Mouse (Mus musculus) embryonic fibroblast, embryonic 13.5 days (primary cell): ENCODE results near the gene Ppargc1a. TPM values are rescaled to one million over a fixed set of nuclear protein-coding genes. Genes with fewer than 3 reads are reported as not detected.

ENCODE experiments used
- H3K27ac ChIP-seq: 2 replicates; pipeline ENCODE4 v1.5.1; 2012; ENCODE audit warnings: low read length, control low read depth, inconsistent platforms; ENCODE audit not compliant: insufficient read depth
- H3K4me1 ChIP-seq: 2 replicates; pipeline ENCODE4 v1.6.1; 2011; ENCODE audit warnings: low read length; ENCODE audit not compliant: control insufficient read depth, insufficient read depth
- H3K4me3 ChIP-seq: 2 replicates; pipeline ENCODE4 v1.5.1; 2011; ENCODE audit warnings: mild to moderate bottlenecking, control low read depth, low read length; ENCODE audit not compliant: insufficient read depth
- CTCF ChIP-seq: IDR thresholded peaks from 2 replicates; pipeline ENCODE4 v1.5.1; 2011; ENCODE audit warnings: mild to moderate bottlenecking, control low read depth, low read length, moderate library complexity, borderline replicate concordance; ENCODE audit not compliant: insufficient read depth
- POLR2A ChIP-seq: IDR thresholded peaks from 2 replicates; pipeline ENCODE4 v1.6.1; 2011; ENCODE audit warnings: low read depth, mild to moderate bottlenecking, control low read depth, low read length, moderate library complexity
- polyA plus RNA-seq: library from polyadenylated mRNA; stranded (reverse); fragments of >200 nt; gene quantifications from 2 replicates; pipeline ENCODE4 v1.2.4, GENCODE M21; 2011; ENCODE audit warnings: low read depth; ENCODE audit not compliant: missing spikeins, insufficient read length

Gene Ppargc1a
- polyA plus RNA-seq: 0.20 and 0.30 TPM in 2 replicates

DNA sequence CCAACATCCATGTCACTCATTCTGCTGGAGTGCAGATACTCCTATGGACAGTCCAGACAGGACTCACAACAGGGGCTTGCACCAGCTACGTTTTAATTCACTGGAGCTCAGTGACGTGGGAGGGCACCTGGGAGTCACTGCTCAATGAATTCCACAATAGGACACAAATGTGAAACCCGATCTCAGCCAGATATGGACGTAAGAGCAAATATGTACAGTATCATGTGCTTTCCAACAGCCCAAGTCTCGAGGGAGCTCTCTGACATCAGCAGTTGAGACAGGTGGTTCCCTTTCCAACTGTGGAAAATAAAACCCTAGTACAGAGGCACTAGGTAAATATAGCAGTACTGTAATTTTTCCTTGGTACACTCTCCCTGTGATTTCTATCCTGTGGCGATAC, at the start of gene Ppargc1a:
Ppargc1a (minus strand) TSS at position 68 of the 400 bp plus-strand sequence.
- Histone ChIP-seq H3K27ac (no peak within 1 kb of the TSS), H3K4me3 (no peak within 1 kb of the TSS), H3K4me1 (peaks cover 3% of the 10 kb centered on the region; the same call in 1 of the 2 replicates)
- no peak for TF ChIP-seq POLR2A
- TF ChIP-seq CTCF: no peak

GRCm38 (mm10) chr5:51616877-51617276, 49.4 kb upstream of the Ppargc1a start:
- Histone ChIP-seq H3K4me1 (no peaks in the 10 kb centered on the region), H3K27ac (no peak overlapping the region), H3K4me3 (no peak overlapping the region)
- no peak for TF ChIP-seq POLR2A
- TF ChIP-seq CTCF: no peak

- no peak overlapping the region for H3K4me3 ChIP-seq
- H3K4me1 ChIP-seq: no peaks in the 10 kb centered on the region
- TF ChIP-seq POLR2A: no peak
- no peak for TF ChIP-seq CTCF
These were observed 44.5 kb upstream of the Ppargc1a start for GRCm38 (mm10) chr5:51612049-51612448.

DNA sequence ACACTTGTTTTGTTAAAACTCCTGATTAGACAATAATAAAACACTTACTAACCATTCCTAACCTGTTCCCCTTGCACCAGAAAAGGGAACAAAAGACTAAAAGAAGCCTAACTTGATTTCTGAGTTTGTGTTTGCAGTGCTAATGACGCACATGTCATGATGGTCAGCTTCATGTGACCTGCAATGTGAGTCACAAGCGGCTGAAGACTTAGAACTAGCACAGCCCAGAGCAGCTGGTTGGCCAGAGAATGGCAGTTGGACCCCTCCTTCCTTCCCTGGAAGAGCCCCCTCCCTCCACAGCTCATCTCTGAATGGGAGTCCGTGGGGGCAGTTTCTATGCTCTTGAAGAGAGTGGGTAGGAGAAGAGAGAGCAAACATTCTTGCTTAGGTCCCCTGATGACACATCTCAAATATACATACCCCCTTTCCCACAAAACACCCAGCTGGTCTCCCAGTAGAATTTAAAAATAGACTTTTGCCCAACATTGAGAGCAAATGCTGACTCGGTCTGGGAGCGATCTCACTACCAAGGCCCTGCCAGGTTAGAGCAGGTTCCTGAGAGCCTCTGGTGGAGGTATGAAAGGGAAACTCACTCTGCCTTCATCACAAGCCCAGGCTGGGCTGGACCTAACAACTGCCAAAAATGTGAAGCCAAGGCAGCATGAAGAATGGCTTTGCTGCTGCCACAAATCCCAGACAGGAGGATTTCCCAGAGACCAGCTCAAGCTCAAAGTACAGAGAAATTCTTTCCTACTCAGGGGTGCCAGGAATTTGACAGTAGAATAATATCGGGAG, 40.4 kb upstream of the Ppargc1a start:
- Histone ChIP-seq H3K4me3 (no peak overlapping the region), H3K27ac (no peak overlapping the region), H3K4me1 (no peaks in the 10 kb centered on the region)
- TF ChIP-seq POLR2A: no peak
- TF ChIP-seq CTCF: no peak

More at GRCm38 (mm10) chr5:51612049-51612448, 44.5 kb upstream of the Ppargc1a start:
- H3K27ac ChIP-seq: no peak overlapping the region

DNA sequence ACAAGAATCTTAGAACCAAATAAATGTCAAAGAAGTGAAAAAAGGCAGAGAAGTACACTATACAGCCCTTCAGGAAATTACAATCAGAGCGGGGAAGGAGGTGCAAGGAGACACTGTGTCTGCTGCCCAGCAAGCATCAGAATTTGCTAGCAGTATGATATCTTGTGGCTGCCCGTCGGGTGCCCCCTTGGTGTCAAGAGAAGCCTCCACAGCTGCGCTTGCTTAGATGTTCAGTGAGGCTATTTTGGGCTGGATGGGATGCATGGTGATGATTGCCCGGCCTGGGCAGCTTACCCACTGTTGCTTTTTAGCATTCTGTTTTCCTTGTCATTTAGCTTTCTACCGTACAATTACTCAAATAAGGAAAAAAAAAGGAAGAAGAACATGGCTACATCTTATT, 32.0 kb upstream of the Ppargc1a start:
- Histone ChIP-seq H3K4me3 (no peak overlapping the region), H3K4me1 (no peaks in the 10 kb centered on the region), H3K27ac (no peak overlapping the region)
- TF ChIP-seq POLR2A (no peak), CTCF (no peak)

DNA sequence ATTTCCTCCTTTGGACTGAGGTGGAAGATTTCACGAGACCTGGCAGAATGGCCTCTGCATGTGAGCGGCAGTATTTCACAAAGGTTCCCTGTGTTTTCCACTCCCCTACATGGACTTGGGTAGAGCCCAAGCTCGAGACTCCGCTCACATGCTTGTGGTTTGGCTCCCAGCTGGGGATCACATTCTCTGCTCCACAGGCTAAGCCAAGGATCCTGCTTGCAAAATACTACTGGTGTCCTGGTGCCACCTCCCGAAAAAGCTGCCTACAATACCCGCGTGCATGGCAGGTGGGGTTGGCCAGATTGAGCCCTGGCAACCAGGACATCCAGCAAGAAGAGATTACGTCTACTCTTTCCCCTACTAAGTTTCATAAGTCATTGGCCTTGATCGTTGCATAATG, 28.1 kb upstream of the Ppargc1a start:
- TF ChIP-seq POLR2A: no peak
- TF ChIP-seq CTCF: no peak

GRCm38 (mm10) chr5:51592206-51592605, 24.7 kb upstream of the Ppargc1a start:
- Histone ChIP-seq H3K27ac (no peak overlapping the region), H3K4me3 (no peak overlapping the region), H3K4me1 (peaks cover 8% of the 10 kb centered on the region)
- no peak for TF ChIP-seq POLR2A
- no peak for TF ChIP-seq CTCF

More for the DNA sequence above, 28.1 kb upstream of the Ppargc1a start:
- H3K27ac ChIP-seq: no peak overlapping the region
- peaks cover 8% of the 10 kb centered on the region for H3K4me1 ChIP-seq
- H3K4me3 ChIP-seq: no peak overlapping the region

GRCm38 (mm10) chr5:51591537-51592154, 24.1 kb upstream of the Ppargc1a start:
- Histone ChIP-seq H3K27ac (no peak overlapping the region), H3K4me3 (no peak overlapping the region), H3K4me1 (peaks cover 8% of the 10 kb centered on the region)
- TF ChIP-seq CTCF (no peak), POLR2A (no peak)

- TF ChIP-seq CTCF (no peak), POLR2A (no peak)
- H3K4me3 ChIP-seq: no peak overlapping the region
- no peaks in the 10 kb centered on the region for H3K4me1 ChIP-seq
- H3K27ac ChIP-seq: no peak overlapping the region
These were observed 18.7 kb upstream of the Ppargc1a start for GRCm38 (mm10) chr5:51586187-51586586.

DNA sequence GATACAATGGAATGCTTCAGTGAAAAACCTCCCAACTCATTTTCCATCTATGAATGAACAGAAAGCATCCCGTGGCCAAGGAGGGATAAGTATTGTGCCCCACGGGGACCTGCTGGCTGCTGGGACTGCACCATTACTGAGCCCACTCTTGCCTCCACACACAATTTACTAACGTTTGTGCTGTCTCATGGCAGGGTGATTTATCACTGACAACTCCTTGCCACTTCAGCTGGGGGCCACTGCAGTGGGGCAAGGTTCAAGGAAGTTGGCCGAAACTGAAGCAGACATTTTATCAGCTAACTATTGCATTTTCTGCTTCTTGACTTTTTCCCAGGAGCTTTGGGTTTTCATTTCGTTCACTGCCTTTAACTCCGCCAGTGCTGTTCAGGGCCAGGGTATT, 17.5 kb upstream of the Ppargc1a start:
- no peak overlapping the region for H3K27ac ChIP-seq
- no peaks in the 10 kb centered on the region for H3K4me1 ChIP-seq
- no peak overlapping the region for H3K4me3 ChIP-seq
- no peak for TF ChIP-seq POLR2A
- TF ChIP-seq CTCF: no peak
